Mouse (Mus musculus) kidney, adult 2 months (tissue): Measurements from ENCODE around the gene Sowaha.

ENCODE experiments used
- CTCF ChIP-seq: fragments of 200-500 bp; conservative IDR thresholded peaks from 2 replicates; pipeline ENCODE4 v1.5.1; 2011; ENCODE audit warnings: low read depth, mild to moderate bottlenecking, control low read depth, low read length, moderate library complexity, mixed read lengths; ENCODE audit not compliant: insufficient read depth, insufficient read length
- POLR2A ChIP-seq: fragments of 200-500 bp; IDR thresholded peaks from one replicate; pipeline ENCODE4 v1.6.1; 2011; ENCODE audit warnings: low read depth, low read length, control low read depth

GRCm38 (mm10) chr11:53427993-53428715 lies 51.9 kb downstream of the Sowaha start:
- TF ChIP-seq POLR2A (no peak), CTCF (no peak)
